Mouse (Mus musculus) CH12.LX (cell line): Measurements from ENCODE around the gene Il17f.

ENCODE experiments used
- CTCF ChIP-seq, 2 experiments: IDR thresholded peaks in 1 of 2; conservative IDR thresholded peaks in 1 of 2; 2 replicates each; pipeline ENCODE4 v1.5.1; 2011 to 2012; ENCODE audit warnings: low read depth in 2 of 2, low read length in 2 of 2, improper control_type of control experiment in 1 of 2, inconsistent platforms in 1 of 2, mild to moderate bottlenecking in 1 of 2, moderate library complexity in 1 of 2
- E2F4 ChIP-seq: IDR thresholded peaks from 2 replicates; pipeline ENCODE4 v1.6.1; 2011; ENCODE audit warnings: low read depth, low read length, improper control_type of control experiment; ENCODE audit not compliant: insufficient replicate concordance
- ELF1 ChIP-seq: IDR thresholded peaks from 2 replicates; pipeline ENCODE4 v1.6.1; 2014; ENCODE audit warnings: low read depth, mild to moderate bottlenecking, inconsistent platforms, low read length, improper control_type of control experiment
- MXI1 ChIP-seq: IDR thresholded peaks from 2 replicates; pipeline ENCODE4 v1.6.1; 2011; ENCODE audit warnings: mild to moderate bottlenecking, low read depth, low read length, improper control_type of control experiment
- ZKSCAN1 ChIP-seq: IDR thresholded peaks from 2 replicates; pipeline ENCODE4 v1.6.1; 2012; ENCODE audit warnings: low read depth, inconsistent platforms, low read length, improper control_type of control experiment, borderline replicate concordance

DNA sequence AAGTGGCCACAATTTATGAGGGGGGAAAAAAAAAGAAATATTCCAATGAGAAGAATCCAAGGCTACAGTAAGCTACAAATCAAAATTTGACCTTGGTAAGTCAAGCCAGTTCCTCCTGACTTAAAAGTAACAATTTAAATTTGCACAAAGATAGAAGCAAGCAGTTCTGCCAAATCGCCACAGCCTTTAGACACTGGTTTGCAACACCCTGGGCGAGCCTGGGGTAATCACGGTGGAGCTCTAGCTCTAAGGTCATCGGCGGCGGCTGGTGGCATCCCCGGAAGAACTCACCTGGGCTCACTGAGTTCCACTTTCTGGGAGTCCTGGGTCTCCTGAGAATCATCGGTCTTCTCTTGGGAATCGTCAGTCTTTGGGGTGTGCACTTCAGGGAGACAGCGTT is 14.1 kb upstream of the Il17f start:
- no peak for TF ChIP-seq MXI1
- no peak for TF ChIP-seq ZKSCAN1
- TF ChIP-seq ELF1: no peak
- no peak for TF ChIP-seq CTCF (conservative IDR thresholded peaks at IDR 0.05 in 1 of 2, IDR thresholded peaks at IDR 0.05 in 1 of 2; ENCODE audit: low read depth in 2 of 2, low read length in 2 of 2)
- TF ChIP-seq E2F4: no peak
